ENCODE assay signal across 19 mouse cellular contexts in the genomic region with DNA sequence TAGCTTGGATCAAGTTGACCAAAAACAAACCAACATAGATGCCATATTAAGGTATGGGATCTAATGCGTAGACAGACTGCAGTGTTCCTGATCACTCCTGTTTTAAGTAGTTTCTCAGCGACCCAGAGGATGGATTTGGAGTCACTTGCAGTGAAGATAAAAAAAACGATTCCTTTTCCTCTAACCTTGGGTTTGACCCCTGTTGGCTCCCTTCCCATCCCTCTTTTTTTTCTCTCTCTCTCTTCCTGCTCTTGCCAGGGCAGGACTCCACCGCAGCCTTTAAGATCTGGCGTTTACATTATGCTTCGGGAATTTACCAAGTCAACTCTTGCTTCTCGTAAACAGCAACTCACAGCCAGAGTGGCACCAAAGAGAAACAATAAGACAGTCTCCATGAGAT.
A peak's percentile ranks its signal among the peaks of the same experiment; 100 is the strongest.
DNase-seq lines count a peak whose midpoint lies in the region; ATAC-seq and TF ChIP-seq lines count a peak whose summit lies in the region.
"Had no signal": no experiment of that assay in that cellular context is flagged by ENCODE, and none has a peak within 500 bp of the region (broad histone marks: within the 10 kb centered on the region; RNA-seq: fewer than 3 reads in every experiment).

No protein-coding gene starts in this region.

- H3K9ac ChIP-seq in heart, embryonic 12.5 days: no peak overlapping the region
- H3K9ac ChIP-seq in heart, postnatal 0 days (replicated peaks; ENCODE audit: low read depth, low read length): no peak overlapping the region
- no peak overlapping the region for H3K9ac ChIP-seq in lung, embryonic 16.5 days (ENCODE audit: low read length)
- H3K9ac ChIP-seq: embryonic facial prominence, embryonic 13.5 days; forebrain, embryonic 12.5 days; hindbrain, embryonic 12.5 days had no signal

- no peak overlapping the region for H3K4me2 ChIP-seq in heart, embryonic 12.5 days
- H3K4me2 ChIP-seq in heart, postnatal 0 days (ENCODE audit: low read depth, low read length): no peak overlapping the region
- no peak overlapping the region for H3K4me2 ChIP-seq in lung, embryonic 16.5 days (ENCODE audit: low read depth, low read length)
- H3K4me2 ChIP-seq: embryonic facial prominence, embryonic 13.5 days; forebrain, embryonic 12.5 days; hindbrain, embryonic 12.5 days had no signal

- peak overlapping the region; percentile 48 for H3K27ac ChIP-seq in heart, embryonic 12.5 days (ENCODE audit: poor library complexity, severe bottlenecking)
- H3K27ac ChIP-seq in heart, postnatal 0 days (ENCODE audit: low read depth): peak overlapping the region; percentile 15
- H3K27ac ChIP-seq in lung, embryonic 16.5 days (ENCODE audit: low read length): peak overlapping the region; percentile 30; the same call in 1 of the 2 replicates
- H3K27ac ChIP-seq: embryonic facial prominence, embryonic 13.5 days; forebrain, embryonic 12.5 days; hindbrain, embryonic 12.5 days had no signal

- peaks cover 48% of the 10 kb centered on the region for H3K4me1 ChIP-seq in heart, embryonic 12.5 days (replicated peaks)
- H3K4me1 ChIP-seq in heart, postnatal 0 days (ENCODE audit: control insufficient read depth, insufficient read depth): peaks cover 36% of the 10 kb centered on the region
- H3K4me1 ChIP-seq in lung, embryonic 16.5 days (replicated peaks; ENCODE audit: control insufficient read depth, insufficient read depth, low read length): peaks cover 11% of the 10 kb centered on the region
- H3K4me1 ChIP-seq: embryonic facial prominence, embryonic 13.5 days had no signal

- TF ChIP-seq EP300 in heart, postnatal 0 days (IDR thresholded peaks at IDR 0.05; ENCODE audit: low read depth): no peak

- no peak for TF ChIP-seq CTCF in heart, postnatal 0 days (IDR thresholded peaks at IDR 0.05; ENCODE audit: low read depth)

- DNase-seq in heart, adult 18-20 months: no peak
- peak; percentile 27 for DNase-seq in heart, postnatal 0 days (ENCODE audit: low spot score)
- DNase-seq in heart, postnatal 4 days: no peak
- no peak for DNase-seq in lung, adult 18-20 months
- DNase-seq: adrenal gland, postnatal 25 days; cerebellum, adult 18-20 months; cerebellum, adult 9-11 months; cerebellum, postnatal 36 days; gastrocnemius, postnatal 10 days; heart, postnatal 36 days had no signal

- no peaks in the 10 kb centered on the region for H3K27me3 ChIP-seq in heart, embryonic 12.5 days (replicated peaks)
- H3K27me3 ChIP-seq in heart, postnatal 0 days (ENCODE audit: control insufficient read depth, insufficient read depth, low read length): no peaks in the 10 kb centered on the region
- H3K27me3 ChIP-seq in lung, embryonic 16.5 days (ENCODE audit: control insufficient read depth, insufficient read depth, low read depth, low read length): no peaks in the 10 kb centered on the region
- H3K27me3 ChIP-seq: embryonic facial prominence, embryonic 13.5 days; forebrain, embryonic 12.5 days; hindbrain, embryonic 12.5 days had no signal

- no peaks in the 10 kb centered on the region for H3K9me3 ChIP-seq in heart, embryonic 12.5 days (replicated peaks)
- no peaks in the 10 kb centered on the region for H3K9me3 ChIP-seq in heart, postnatal 0 days (replicated peaks; ENCODE audit: control insufficient read depth, low read length)
- H3K9me3 ChIP-seq in lung, embryonic 16.5 days (ENCODE audit: control insufficient read depth, low read length): no peaks in the 10 kb centered on the region
- H3K9me3 ChIP-seq: embryonic facial prominence, embryonic 13.5 days; forebrain, embryonic 12.5 days; hindbrain, embryonic 12.5 days had no signal

- H3K36me3 ChIP-seq in heart, embryonic 12.5 days: peaks cover 21% of the 10 kb centered on the region; the same call in 1 of the 2 replicates
- H3K36me3 ChIP-seq in heart, postnatal 0 days (replicated peaks; ENCODE audit: control insufficient read depth, insufficient read depth, low read length): peaks cover 11% of the 10 kb centered on the region
- H3K36me3 ChIP-seq in lung, embryonic 16.5 days (ENCODE audit: control insufficient read depth, insufficient read depth, low read length): no peaks in the 10 kb centered on the region
- H3K36me3 ChIP-seq: forebrain, embryonic 12.5 days; hindbrain, embryonic 12.5 days had no signal

- H3K4me3 ChIP-seq in heart, embryonic 12.5 days: no peak overlapping the region
- no peak overlapping the region for H3K4me3 ChIP-seq in heart, postnatal 0 days (ENCODE audit: low read depth, low read length)
- H3K4me3 ChIP-seq in lung, embryonic 16.5 days (ENCODE audit: low read length): no peak overlapping the region
- H3K4me3 ChIP-seq: embryonic facial prominence, embryonic 13.5 days; forebrain, embryonic 12.5 days; hindbrain, embryonic 12.5 days had no signal

- 55% methylated on average over 7 of the region's 7 CpGs for WGBS in heart, embryonic 12.5 days
- 33% methylated on average over 7 of the region's 7 CpGs for WGBS in heart, postnatal 0 days
- WGBS in lung, embryonic 16.5 days: 31% methylated on average over 7 of the region's 7 CpGs

- ATAC-seq in heart, embryonic 12.5 days (ENCODE audit: insufficient number of reproducible peaks, low FRiP score): no peak
- ATAC-seq in heart, postnatal 0 days (ENCODE audit: insufficient read depth, low read depth): no peak
- ATAC-seq in lung, embryonic 16.5 days (ENCODE audit: low read depth): no peak
- ATAC-seq: forebrain, embryonic 16.5 days; hindbrain, embryonic 16.5 days; inflammation-experienced regulatory T-cells, adult 6 months; intestine, postnatal 0 days had no signal
